Mouse (Mus musculus) T-helper 2 cell (primary cell): Measurements from ENCODE around the gene Speg.

ENCODE experiments used
- in situ Hi-C: fragments of 300-600 bp; cut with MboI, MseI; formaldehyde crosslinking; loops from one replicate; pipeline ENCODE4 v1.15.1; 2025; ENCODE audit warnings: high pct_unique_total_duplicates

Gene Speg

GRCm38 (mm10) chr1:75458789-75459684, 83.9 kb downstream of the Speg start:
- in situ Hi-C loops = no loop called here

- in situ Hi-C loops = loop anchor here (5.0 kb wide), 1 partner anchor 103 kb away; no protein-coding TSS in a partner anchor
Observed at GRCm38 (mm10) chr1:75460297-75460696, 85.2 kb downstream of the Speg start.

- in situ Hi-C loops = loop anchor here (5.0 kb wide), 1 partner anchor 105 kb away; no protein-coding TSS in a partner anchor
Observed at GRCm38 (mm10) chr1:75462636-75463035, 87.5 kb downstream of the Speg start.

GRCm38 (mm10) chr1:75463652-75464204, 88.6 kb downstream of the Speg start:
- in situ Hi-C loops = loop anchor here (5.0 kb wide), 1 partner anchor 106 kb away; no protein-coding TSS in a partner anchor

GRCm38 (mm10) chr1:75467215-75467927, 92.3 kb downstream of the Speg start:
- in situ Hi-C loops = no loop called here

- in situ Hi-C loops = no loop called here
Observed at GRCm38 (mm10) chr1:75469287-75469825, 94.3 kb downstream of the Speg start.

GRCm38 (mm10) chr1:75476441-75476840, 101.3 kb downstream of the Speg start:
- in situ Hi-C loops = loop anchor here (5.0 kb wide), 1 partner anchor 39 kb away; the partner anchor contains the start of gene Gmppa

GRCm38 (mm10) chr1:75477264-75477965, 102.3 kb downstream of the Speg start:
- in situ Hi-C loops = loop anchor here (5.0 kb wide), 1 partner anchor 40 kb away; the partner anchor contains the start of gene Gmppa

- in situ Hi-C loops = loop anchor here (5.0 kb wide), 1 partner anchor 41 kb away; the partner anchor contains the start of gene Gmppa
Observed at GRCm38 (mm10) chr1:75477966-75478290, 102.8 kb downstream of the Speg start.

- in situ Hi-C loops = loop anchor here (5.0 kb wide), 1 partner anchor 41 kb away; the partner anchor contains the start of gene Gmppa
Observed at GRCm38 (mm10) chr1:75478497-75478896, 103.4 kb downstream of the Speg start.

GRCm38 (mm10) chr1:75478916-75479634, 104.0 kb downstream of the Speg start, which contains the start of the genes Chpf and Tmem198:
Chpf (minus strand) TSS chr1:75479307.
Tmem198 (plus strand) TSS chr1:75479532.
- in situ Hi-C loops = loop anchor here (5.0 kb wide), 1 partner anchor 42 kb away; the partner anchor contains the start of gene Gmppa

- in situ Hi-C loops = loop anchor here (5.0 kb wide), 1 partner anchor 42 kb away; the partner anchor contains the start of gene Gmppa
Observed at GRCm38 (mm10) chr1:75479635-75479989, 104.5 kb downstream of the Speg start.

GRCm38 (mm10) chr1:75480036-75480435, 104.9 kb downstream of the Speg start:
- in situ Hi-C loops = loop anchor here (5.0 kb wide), 1 partner anchor 42 kb away; the partner anchor contains the start of gene Stk11ip

- in situ Hi-C loops = loop anchor here (5.0 kb wide), 1 partner anchor 42 kb away; the partner anchor contains the start of gene Stk11ip
Observed at GRCm38 (mm10) chr1:75480735-75481134, 105.6 kb downstream of the Speg start.
